18 mouse cellular contexts compared by ENCODE assay signal in the genomic region with DNA sequence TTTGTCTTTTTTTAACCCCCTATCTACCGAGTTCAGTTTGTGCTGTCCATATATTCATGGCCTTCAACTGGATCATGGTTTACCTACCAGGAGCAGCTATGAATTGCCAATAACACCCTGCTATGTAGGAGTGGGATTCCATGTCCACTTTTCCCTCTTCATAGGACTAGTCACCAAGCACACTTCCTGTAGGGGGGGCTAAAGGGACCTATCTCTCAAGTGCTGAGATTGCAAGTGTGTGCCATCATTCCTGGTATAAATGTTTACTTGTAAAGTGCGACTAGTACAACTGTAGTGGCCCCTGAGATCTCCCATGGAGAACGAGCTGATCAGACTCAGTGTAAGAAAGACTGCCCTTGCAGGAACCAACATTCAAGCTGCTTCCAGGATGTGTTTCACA. TPM values are rescaled to one million over a fixed set of nuclear protein-coding genes. Genes with fewer than 3 reads are reported as not detected.
A peak's percentile ranks its signal among the peaks of the same experiment; 100 is the strongest.
DNase-seq lines count a peak whose midpoint lies in the region; ATAC-seq and TF ChIP-seq lines count a peak whose summit lies in the region.
"Had no signal": no experiment of that assay in that cellular context is flagged by ENCODE, and none has a peak within 500 bp of the region (broad histone marks: within the 10 kb centered on the region; RNA-seq: fewer than 3 reads in every experiment).

No protein-coding gene starts in this region.

- no peak for DNase-seq in kidney, postnatal 0 days (ENCODE audit: low spot score)
- no peak for DNase-seq in kidney, adult 18-20 months
- DNase-seq in 3T3-L1 (ENCODE audit: low read depth, low spot score) (peak; percentile 21), CH12.LX (ENCODE audit: extremely low read depth) (peak; percentile 45)
- peak; percentile 80 for DNase-seq in induced T-regulatory cell, adult 2 months (ENCODE audit: low read depth)
- no peak for DNase-seq in gastrocnemius, adult 2 months
- DNase-seq: adrenal gland, postnatal 36 days; cerebellum, postnatal 10 days; heart, adult 11 months; kidney, adult 11 months; lung, embryonic 14.5 days; right cerebral cortex, postnatal 25 days had no signal

- WGBS in kidney, postnatal 0 days = 80% methylated on average over 3 of the region's 3 CpGs
- WGBS in kidney, embryonic 16.5 days = 85% methylated on average over 3 of the region's 3 CpGs

- H3K36me3 ChIP-seq in kidney, postnatal 0 days (ENCODE audit: insufficient read depth, low read length) = peaks cover 3% of the 10 kb centered on the region; the same call in 1 of the 2 replicates
- H3K36me3 ChIP-seq in CH12.LX (replicated peaks in 1 of 2; ENCODE audit: control insufficient read depth in 1 of 2, insufficient read depth in 1 of 2, low read length in 1 of 2) = peaks cover 9 to 55% of the 10 kb centered on the region in 2 experiments
- H3K36me3 ChIP-seq in kidney, embryonic 16.5 days (ENCODE audit: insufficient read depth, low read length) = peaks cover 10% of the 10 kb centered on the region; the same call in 1 of the 2 replicates

- H3K9me3 ChIP-seq in kidney, postnatal 0 days (replicated peaks; ENCODE audit: low read length) = no peaks in the 10 kb centered on the region
- H3K9me3 ChIP-seq in CH12.LX (replicated peaks; ENCODE audit: low read length) = peaks cover 3% of the 10 kb centered on the region
- H3K9me3 ChIP-seq in kidney, embryonic 16.5 days (ENCODE audit: low read length) = no peaks in the 10 kb centered on the region
- H3K9me3 ChIP-seq: hindbrain, embryonic 13.5 days; limb, embryonic 13.5 days; midbrain, embryonic 15.5 days had no signal

- no peak for ATAC-seq in kidney, postnatal 0 days (replicated peaks; ENCODE audit: low FRiP score, low read depth)
- no peak for ATAC-seq in kidney, embryonic 16.5 days (ENCODE audit: low FRiP score, low TSS enrichment)
- ATAC-seq: forebrain, embryonic 16.5 days; midbrain, embryonic 15.5 days had no signal

- no peak; the same call in 1 of the 2 replicates for TF ChIP-seq RAD21 in CH12.LX (IDR thresholded peaks at IDR 0.05; ENCODE audit: low read depth, low read length)

- intact Hi-C loops in gastrocnemius, adult 2 months (cut with DNase I) = no loop called here

- H3K79me2 ChIP-seq in CH12.LX (replicated peaks; ENCODE audit: control insufficient read depth, extremely low read depth, insufficient read depth, poor library complexity, severe bottlenecking) = peaks cover 25% of the 10 kb centered on the region

- dilution Hi-C loops in CH12.LX (cut with MboI; ENCODE audit: extremely low pct_ligation_motif_present, extremely low pct_unique_long_range_greater_than_20kb, low sequenced_read_pairs) = no loop called here

- no peak overlapping the region for H3K9ac ChIP-seq in kidney, postnatal 0 days (ENCODE audit: low read depth, low read length)
- H3K9ac ChIP-seq in CH12.LX (ENCODE audit: insufficient read depth, low read depth) = no peak overlapping the region
- H3K9ac ChIP-seq in kidney, embryonic 16.5 days (replicated peaks; ENCODE audit: low read length) = no peak overlapping the region
- H3K9ac ChIP-seq: hindbrain, embryonic 13.5 days; limb, embryonic 13.5 days; lung, embryonic 14.5 days; midbrain, embryonic 15.5 days had no signal

- TF ChIP-seq POLR2A in CH12.LX (IDR thresholded peaks at IDR 0.05; ENCODE audit: low read depth, low read length) = no peak

- H3K27ac ChIP-seq in kidney, postnatal 0 days = 0 out of 2 replicates have a peak overlapping the region, but pooled peaks have one; percentile 1
- H3K27ac ChIP-seq in CH12.LX (ENCODE audit: insufficient read depth, low read depth) = no peak overlapping the region
- H3K27ac ChIP-seq in gastrocnemius, adult 2 months = no peak overlapping the region
- no peak overlapping the region for H3K27ac ChIP-seq in kidney, embryonic 16.5 days (ENCODE audit: low read length)
- H3K27ac ChIP-seq: hindbrain, embryonic 13.5 days; limb, embryonic 13.5 days; midbrain, embryonic 15.5 days had no signal

- no peak for TF ChIP-seq CTCF in kidney, postnatal 0 days (IDR thresholded peaks at IDR 0.05; ENCODE audit: low read depth)
- peak in 1 of 2 experiments; percentile 34; a peak in 2 of 4 replicates for TF ChIP-seq CTCF in CH12.LX (conservative IDR thresholded peaks at IDR 0.05 in 1 of 2, IDR thresholded peaks at IDR 0.05 in 1 of 2; ENCODE audit: low read depth in 2 of 2, low read length in 2 of 2)
- no peak for TF ChIP-seq CTCF in gastrocnemius, adult 2 months (IDR thresholded peaks at IDR 0.05)

- no peaks in the 10 kb centered on the region for H3K27me3 ChIP-seq in kidney, postnatal 0 days (ENCODE audit: insufficient read depth, low read length)
- H3K27me3 ChIP-seq in CH12.LX (replicated peaks) = no peaks in the 10 kb centered on the region
- H3K27me3 ChIP-seq in kidney, embryonic 16.5 days (ENCODE audit: insufficient read depth, low read length) = no peaks in the 10 kb centered on the region
- H3K27me3 ChIP-seq: hindbrain, embryonic 13.5 days; limb, embryonic 13.5 days; midbrain, embryonic 15.5 days had no signal

- TF ChIP-seq EP300 in CH12.LX (IDR thresholded peaks at IDR 0.05; ENCODE audit: low read length) = no peak

- H3K4me2 ChIP-seq in kidney, postnatal 0 days (ENCODE audit: low read length) = no peak overlapping the region
- H3K4me2 ChIP-seq in CH12.LX (ENCODE audit: insufficient read depth, low read depth, poor library complexity, severe bottlenecking) = no peak overlapping the region
- H3K4me2 ChIP-seq in kidney, embryonic 16.5 days (replicated peaks; ENCODE audit: low read depth, low read length) = no peak overlapping the region
- H3K4me2 ChIP-seq: hindbrain, embryonic 13.5 days; limb, embryonic 13.5 days; lung, embryonic 14.5 days; midbrain, embryonic 15.5 days had no signal

- in situ Hi-C loops in CH12.LX (cut with MboI; ENCODE audit: low pct_ligation_motif_present, low pct_unique_long_range_greater_than_20kb, low sequenced_read_pairs) = no loop called here

- no peak overlapping the region for H3K4me3 ChIP-seq in kidney, postnatal 0 days (replicated peaks; ENCODE audit: low read depth, low read length)
- H3K4me3 ChIP-seq in CH12.LX (replicated peaks in 1 of 3; ENCODE audit: low read depth in 2 of 3, low read length in 2 of 3, poor library complexity in 1 of 3) = no peak overlapping the region
- H3K4me3 ChIP-seq in gastrocnemius, adult 2 months = no peak overlapping the region
- no peak overlapping the region for H3K4me3 ChIP-seq in kidney, embryonic 16.5 days (ENCODE audit: low read length)
- H3K4me3 ChIP-seq: hindbrain, embryonic 13.5 days; limb, embryonic 13.5 days; midbrain, embryonic 15.5 days had no signal

- no peaks in the 10 kb centered on the region; the same call in 1 of the 2 replicates for H3K4me1 ChIP-seq in kidney, postnatal 0 days (replicated peaks; ENCODE audit: insufficient read depth, low read length)
- peaks cover 18 to 72% of the 10 kb centered on the region in 2 experiments for H3K4me1 ChIP-seq in CH12.LX (ENCODE audit: control insufficient read depth in 1 of 2, insufficient read depth in 2 of 2)
- peaks cover 4% of the 10 kb centered on the region; the same call in 1 of the 2 replicates for H3K4me1 ChIP-seq in kidney, embryonic 16.5 days (ENCODE audit: insufficient read depth, low read length)
- H3K4me1 ChIP-seq: hindbrain, embryonic 13.5 days had no signal

TF ChIP-seq in CH12.LX, 34 proteins besides CTCF, POLR2A, EP300 and RAD21:
- TF ChIP-seq MXI1 (IDR thresholded peaks at IDR 0.05; ENCODE audit: low read depth, low read length) = no peak
- TF ChIP-seq BHLHE40 (IDR thresholded peaks at IDR 0.05; ENCODE audit: low read depth, low read length) = no peak
- no peak for TF ChIP-seq ZMIZ1 (IDR thresholded peaks at IDR 0.05; ENCODE audit: low read depth, low read length)
- no peak for TF ChIP-seq NELFE (IDR thresholded peaks at IDR 0.05; ENCODE audit: low read depth, low read length)
- no peak for TF ChIP-seq TCF12 (IDR thresholded peaks at IDR 0.05; ENCODE audit: low read depth, low read length)
- no peak for TF ChIP-seq E2F4 (IDR thresholded peaks at IDR 0.05; ENCODE audit: insufficient replicate concordance, low read depth, low read length)
- TF ChIP-seq RCOR1 (conservative IDR thresholded peaks at IDR 0.05; ENCODE audit: low read depth, low read length) = no peak
- no peak for TF ChIP-seq GABPA (IDR thresholded peaks at IDR 0.05; ENCODE audit: insufficient replicate concordance, low read depth, low read length)
- TF ChIP-seq JUN (IDR thresholded peaks at IDR 0.05; ENCODE audit: insufficient read depth, low read depth, low read length) = no peak
- no peak for TF ChIP-seq MYC (IDR thresholded peaks at IDR 0.05; ENCODE audit: low read depth, low read length)
- TF ChIP-seq ZC3H11A (IDR thresholded peaks at IDR 0.05; ENCODE audit: low read depth, low read length) = no peak
- no peak for TF ChIP-seq UBTF (IDR thresholded peaks at IDR 0.05; ENCODE audit: low read depth, low read length)
- no peak for TF ChIP-seq PAX5 (IDR thresholded peaks at IDR 0.05; ENCODE audit: low read length)
- no peak for TF ChIP-seq USF1 (IDR thresholded peaks at IDR 0.05; ENCODE audit: low read depth, low read length)
- TF ChIP-seq MEF2A (IDR thresholded peaks at IDR 0.05; ENCODE audit: borderline replicate concordance, low read depth, low read length) = no peak
- no peak for TF ChIP-seq SIN3A (IDR thresholded peaks at IDR 0.05; ENCODE audit: low read length)

RNA-seq across cellular contexts. Expression of a gene that starts 11.5 kb away (rescaled TPM):
- 63.8 and 66.5 TPM in 2 replicates for polyA plus RNA-seq in kidney, postnatal 0 days (2015; fragmentation: Nextera tagmentation; extraction: Ambion mirVana)
- total RNA-seq in CH12.LX (2012; rRNA removed) (30.4 and 31.6 TPM in 2 replicates), CH12.LX (2014; rRNA removed) (32.7 and 32.9 TPM in 2 replicates)
- polyA plus RNA-seq in CH12.LX (2012; ENCODE audit: insufficient read length, low read depth) = 29.4 and 34.5 TPM in 2 replicates
- 10 to 100 TPM; 20.8 to 23.8 TPM for total RNA-seq in gastrocnemius, adult 2 months (2021)
- polyA plus RNA-seq in kidney, embryonic 16.5 days (2015; fragmentation: Nextera tagmentation; extraction: Ambion mirVana) = 90.5 and 93.3 TPM in 2 replicates

RNA-seq across cellular contexts. Expression of a gene that starts 37.5 kb away (rescaled TPM):
- polyA plus RNA-seq in kidney, postnatal 0 days (2015; fragmentation: Nextera tagmentation; extraction: Ambion mirVana) = 0.42 and 0.83 TPM in 2 replicates
- 279 and 335 TPM in 2 replicates for total RNA-seq in CH12.LX (2012; rRNA removed)
- total RNA-seq in CH12.LX (2014; rRNA removed) = 265 and 268 TPM in 2 replicates
- 279 and 284 TPM in 2 replicates for polyA plus RNA-seq in CH12.LX (2012; ENCODE audit: insufficient read length, low read depth)
- under 1 TPM; 0.36 to 0.56 TPM for total RNA-seq in gastrocnemius, adult 2 months (2021)
- 1.0 and 1.2 TPM in 2 replicates for polyA plus RNA-seq in kidney, embryonic 16.5 days (2015; fragmentation: Nextera tagmentation; extraction: Ambion mirVana)

RNA-seq across cellular contexts. Expression of a gene that starts 47.6 kb away (rescaled TPM):
- polyA plus RNA-seq in kidney, postnatal 0 days (2015; fragmentation: Nextera tagmentation; extraction: Ambion mirVana) = 1.1 TPM in 2 replicates
- total RNA-seq in CH12.LX (2012; rRNA removed) = 0.13 TPM in 2 replicates
- total RNA-seq in CH12.LX (2014; rRNA removed) = not detected in 2 replicates
- 0.34 TPM in 1 of 2 replicates, not detected in the other for polyA plus RNA-seq in CH12.LX (2012; ENCODE audit: insufficient read length, low read depth)
- total RNA-seq in gastrocnemius, adult 2 months (2021) = under 1 TPM; 0.28 to 0.38 TPM
- 1.9 and 2.0 TPM in 2 replicates for polyA plus RNA-seq in kidney, embryonic 16.5 days (2015; fragmentation: Nextera tagmentation; extraction: Ambion mirVana)
- total RNA-seq: megakaryocyte, adult 5-6 weeks had no signal

Comparison
In these comparisons a context has a peak if more than half of its experiments do, and no peak if none do; other contexts are left out.
1. DNase-seq: peak in 3T3-L1 (single experiment), CH12.LX (single experiment) and induced T-regulatory cell, adult 2 months (single experiment); none in kidney, postnatal 0 days (single experiment), kidney, adult 18-20 months (single experiment) and gastrocnemius, adult 2 months (single experiment).
2. RNA of a gene that starts 37.5 kb away (polyA plus RNA-seq): 279 to 284 TPM in CH12.LX; 1.0 to 1.2 TPM in kidney, embryonic 16.5 days and 0.42 to 0.83 TPM in kidney, postnatal 0 days; every median in the first group is over 100 times any median in the second.